Mouse (Mus musculus) Muller cell, postnatal 12 days (primary cell): Measurements from ENCODE around the gene Tcf25.
"Not testable (repeated sequence)": the region's sequence is repeated elsewhere in the genome, so short reads cannot be mapped to it uniquely, and the experiment has no call there.

Source experiments
- DNase-seq: peaks from one replicate; pipeline ENCODE4 v3.0.0-alpha.2; 2015; ENCODE audit errors: inconsistent ontology term

Gene Tcf25

GRCm38 (mm10) chr8:123410788-123411187 lies 37.2 kb downstream of the Tcf25 start:
- DNase-seq: no peak

GRCm38 (mm10) chr8:123411246-123411645 lies 37.7 kb downstream of the Tcf25 start, which contains the start of gene Tubb3:
Gene Tubb3, plus strand, starts transcription at chr8:123411424.
- peak; percentile 80 for DNase-seq

GRCm38 (mm10) chr8:123411781-123412327 lies 38.3 kb downstream of the Tcf25 start:
- no peak for DNase-seq

GRCm38 (mm10) chr8:123412560-123413170 lies 39.1 kb downstream of the Tcf25 start:
- DNase-seq: no peak

GRCm38 (mm10) chr8:123414255-123414654 lies 40.7 kb downstream of the Tcf25 start:
- DNase-seq: peak; percentile 14

- DNase-seq: not testable (repeated sequence)
Measured at GRCm38 (mm10) chr8:123414997-123415696, 41.6 kb downstream of the Tcf25 start.

GRCm38 (mm10) chr8:123415967-123416943 lies 42.7 kb downstream of the Tcf25 start:
- DNase-seq: no peak

- DNase-seq: no peak
Measured at GRCm38 (mm10) chr8:123416944-123417555, 43.5 kb downstream of the Tcf25 start.

- DNase-seq: no peak
Measured at GRCm38 (mm10) chr8:123419711-123420110, 46.2 kb downstream of the Tcf25 start.

GRCm38 (mm10) chr8:123420525-123421281 lies 47.1 kb downstream of the Tcf25 start:
- no peak for DNase-seq

- DNase-seq: no peak
Measured at GRCm38 (mm10) chr8:123421325-123421724, 47.8 kb downstream of the Tcf25 start.

GRCm38 (mm10) chr8:123422056-123422780 lies 48.7 kb downstream of the Tcf25 start:
- DNase-seq: peak; percentile 45

- no peak for DNase-seq
Measured at GRCm38 (mm10) chr8:123422781-123423159, 49.2 kb downstream of the Tcf25 start.

- no peak for DNase-seq
Measured at GRCm38 (mm10) chr8:123423441-123423840, 49.9 kb downstream of the Tcf25 start, which contains the start of gene Def8. Gene Def8, plus strand, starts transcription at chr8:123423527.

GRCm38 (mm10) chr8:123426511-123427509 lies 53.3 kb downstream of the Tcf25 start:
- DNase-seq: no peak

GRCm38 (mm10) chr8:123427639-123428275 lies 54.2 kb downstream of the Tcf25 start:
- DNase-seq: no peak

- no peak for DNase-seq
Measured at GRCm38 (mm10) chr8:123428343-123428893, 54.9 kb downstream of the Tcf25 start.
